Mouse (Mus musculus) erythroblast, embryonic 14.5 days (primary cell): ENCODE results near the gene Add3.

Experiments
- GATA1 ChIP-seq: IDR thresholded peaks from 2 replicates; pipeline ENCODE4 v1.6.1; 2012; ENCODE audit warnings: low read length, inconsistent platforms, mixed read lengths
- TAL1 ChIP-seq: IDR thresholded peaks from 3 replicates; pipeline ENCODE4 v1.6.1; 2012; ENCODE audit warnings: low read length, inconsistent platforms, mixed read lengths

- TF ChIP-seq TAL1 (no peak), GATA1 (no peak)
These were observed 41.0 kb downstream of the Add3 start for GRCm38 (mm10) chr19:53181003-53181861.
